Mouse (Mus musculus) megakaryocyte-erythroid progenitor cell, adult 5-6 weeks (primary cell): ENCODE measurements at regions not wholly inside any gene's neighbourhood (a gene's known extent, or its start where the extent isn't known, plus 50 kb on each side); places are given as distances from the start of the nearest gene placed in this dataset.
"Not testable (repeated sequence)": the region's sequence is repeated elsewhere in the genome, so short reads cannot be mapped to it uniquely, and the experiment has no call there.

Source experiments
- ATAC-seq: replicated peaks from 2 replicates; pipeline ENCODE4 v1.8.0; 2016; ENCODE audit warnings: mild to moderate bottlenecking, inconsistent platforms; ENCODE audit not compliant: severe bottlenecking, poor library complexity, low FRiP score, low TSS enrichment

- no peak for ATAC-seq
Observed at GRCm38 (mm10) chr4:124400741-124401140, 209.9 kb downstream of the 3100002H09Rik start.

- no peak for ATAC-seq
Observed at GRCm38 (mm10) chr4:124400136-124400675, 210.4 kb downstream of the 3100002H09Rik start.

GRCm38 (mm10) chr4:124398354-124398753 is 212.2 kb downstream of the 3100002H09Rik start:
- ATAC-seq, result no peak

GRCm38 (mm10) chr4:124396566-124397283 is 213.9 kb downstream of the 3100002H09Rik start:
- ATAC-seq, result no peak

- no peak for ATAC-seq
Observed at GRCm38 (mm10) chr4:124395966-124396395, 214.6 kb downstream of the 3100002H09Rik start.

- ATAC-seq, result no peak
Observed at GRCm38 (mm10) chr4:124395069-124395965, 215.3 kb downstream of the 3100002H09Rik start.

- ATAC-seq, result no peak
Observed at GRCm38 (mm10) chr4:124393595-124393994, 217.0 kb downstream of the 3100002H09Rik start.

- no peak for ATAC-seq
Observed at GRCm38 (mm10) chr4:124389067-124389466, 221.5 kb downstream of the 3100002H09Rik start.

GRCm38 (mm10) chr4:124385106-124386055 is 225.2 kb downstream of the 3100002H09Rik start:
- ATAC-seq, result no peak

GRCm38 (mm10) chr4:124376504-124376903 is 234.1 kb downstream of the 3100002H09Rik start:
- no peak for ATAC-seq

GRCm38 (mm10) chr4:124375581-124375980 is 235.0 kb downstream of the 3100002H09Rik start:
- ATAC-seq, result no peak

- ATAC-seq, result no peak
Observed at GRCm38 (mm10) chr4:124368831-124369230, 241.8 kb downstream of the 3100002H09Rik start.

GRCm38 (mm10) chr4:124368085-124368484 is 242.5 kb downstream of the 3100002H09Rik start:
- no peak for ATAC-seq

GRCm38 (mm10) chr4:124360578-124360908 is 250.1 kb downstream of the 3100002H09Rik start:
- ATAC-seq, result no peak

GRCm38 (mm10) chr4:124359707-124360577 is 250.7 kb downstream of the 3100002H09Rik start:
- ATAC-seq, result no peak

- ATAC-seq, result not testable (repeated sequence)
Observed at GRCm38 (mm10) chr4:124358456-124358855, 252.1 kb downstream of the 3100002H09Rik start.

GRCm38 (mm10) chr4:124350361-124350760 is 260.2 kb downstream of the 3100002H09Rik start:
- ATAC-seq, result no peak

- ATAC-seq, result no peak
Observed at GRCm38 (mm10) chr4:124349610-124350295, 260.9 kb downstream of the 3100002H09Rik start.
